Mouse (Mus musculus) embryonic facial prominence, embryonic 11.5 days (tissue): ENCODE results near the gene Zfp326. TPM values are rescaled to one million over a fixed set of nuclear protein-coding genes. Genes with fewer than 3 reads are reported as not detected.

Experiments
- ATAC-seq: fragments of 200-750 bp; cut with Nextera tagmentation; replicated peaks from 2 replicates; pipeline ENCODE4 v1.8.0; 2017; ENCODE audit warnings: low read depth; ENCODE audit not compliant: insufficient number of reproducible peaks, low FRiP score, low TSS enrichment
- DNase-seq: peaks from one replicate; pipeline ENCODE4 v3.0.0-alpha.2; 2015; ENCODE audit warnings: low spot score
- H3K27ac ChIP-seq: fragments of 300-500 bp; sonication (generic); replicated peaks from 2 replicates; pipeline ENCODE4 v1.5.1; 2014; ENCODE audit warnings: mild to moderate bottlenecking, low read depth, low read length, control low read depth
- H3K27me3 ChIP-seq: fragments of 300-500 bp; sonication (generic); 2 replicates; pipeline ENCODE4 v1.6.1; 2014; ENCODE audit warnings: mild to moderate bottlenecking, low read length, moderate library complexity, mixed read lengths; ENCODE audit not compliant: control insufficient read depth, insufficient read depth
- H3K36me3 ChIP-seq: fragments of 300-500 bp; sonication (generic); replicated peaks from 2 replicates; pipeline ENCODE4 v1.6.1; 2014; ENCODE audit warnings: low read depth, mild to moderate bottlenecking, low read length, moderate library complexity, mixed read lengths; ENCODE audit not compliant: control insufficient read depth, insufficient read depth
- H3K4me1 ChIP-seq: fragments of 300-500 bp; sonication (generic); 2 replicates; pipeline ENCODE4 v1.6.1; 2014; ENCODE audit warnings: low read length, mixed read lengths; ENCODE audit not compliant: control insufficient read depth, insufficient read depth
- H3K4me2 ChIP-seq: fragments of 300-500 bp; sonication (generic); 2 replicates; pipeline ENCODE4 v1.6.1; 2014; ENCODE audit warnings: low read depth, mild to moderate bottlenecking, control low read depth, low read length, moderate library complexity
- H3K4me3 ChIP-seq: fragments of 300-500 bp; sonication (generic); 2 replicates; pipeline ENCODE4 v1.5.1; 2014; ENCODE audit warnings: low read depth, low read length, control low read depth
- H3K9ac ChIP-seq: fragments of 300-500 bp; sonication (generic); replicated peaks from 2 replicates; pipeline ENCODE4 v1.6.1; 2014; ENCODE audit warnings: mild to moderate bottlenecking, control low read depth, low read length
- H3K9me3 ChIP-seq: fragments of 300-500 bp; sonication (generic); replicated peaks from 2 replicates; pipeline ENCODE4 v1.6.1; 2016; ENCODE audit warnings: mild to moderate bottlenecking, low read length, inconsistent platforms, mixed read lengths; ENCODE audit not compliant: control insufficient read depth
- WGBS: fragments of 180-500 bp; shearing (Covaris S2); extraction: QIAGEN DNeasy Blood & Tissue Kit; methylation state at CpG from one replicate; pipeline ENCODE4 v1.1.7; 2014; 5-methylcytosine and 5-hydroxymethylcytosine counted together
- polyA plus RNA-seq: library from polyadenylated mRNA; unstranded; fragments of >200 nt; fragmentation: Nextera tagmentation; extraction: Ambion mirVana; gene quantifications from 2 replicates; pipeline ENCODE4 v1.2.1, GENCODE M21; 2014

Gene Zfp326
- polyA plus RNA-seq, 1 experiment from 2014 or later: 40.3 TPM

DNA sequence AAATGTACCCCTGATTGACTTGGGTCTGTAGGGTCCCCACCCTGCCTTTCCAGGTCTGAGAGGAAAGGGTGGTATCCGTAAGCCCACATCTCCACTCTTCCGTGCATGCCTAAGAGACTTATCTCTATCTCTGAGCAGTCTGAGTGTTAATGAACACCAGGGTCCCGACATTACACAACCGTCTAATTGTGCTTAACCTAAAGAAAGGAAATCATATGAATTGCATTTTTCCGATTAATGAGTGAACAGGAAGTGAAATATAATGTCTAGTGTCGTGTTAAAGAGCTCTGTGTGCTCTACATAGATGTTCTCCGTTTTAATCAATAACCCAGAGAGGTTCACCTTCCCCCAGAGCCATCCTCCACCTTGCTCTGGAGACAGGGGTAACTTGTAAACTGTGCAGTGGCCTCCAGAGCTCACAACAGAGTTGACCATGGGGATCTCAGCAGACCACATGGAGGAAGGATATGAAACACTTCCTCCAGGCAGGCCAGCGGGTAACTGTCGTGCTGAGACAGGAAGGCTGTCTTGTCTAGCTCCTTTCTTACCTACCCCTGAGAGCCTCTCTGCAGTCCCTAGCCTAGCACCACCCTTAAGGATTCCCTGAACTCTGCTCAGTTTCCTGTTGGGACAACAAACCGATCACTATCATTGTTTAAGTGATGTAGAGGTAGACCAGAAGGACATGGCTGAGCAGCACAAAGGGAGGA, 32.2 kb upstream of the Zfp326 start:
- H3K27ac ChIP-seq: no peak overlapping the region
- ATAC-seq (no peak), DNase-seq (no peak)
- H3K9me3 ChIP-seq: no peaks in the 10 kb centered on the region
- no peaks in the 10 kb centered on the region for H3K4me1 ChIP-seq
- H3K9ac ChIP-seq: no peak overlapping the region
- H3K4me3 ChIP-seq: no peak overlapping the region
- no peaks in the 10 kb centered on the region for H3K36me3 ChIP-seq
- H3K27me3 ChIP-seq: no peaks in the 10 kb centered on the region
- WGBS: 84% methylated on average over 10 of the region's 10 CpGs
- H3K4me2 ChIP-seq: no peak overlapping the region

DNA sequence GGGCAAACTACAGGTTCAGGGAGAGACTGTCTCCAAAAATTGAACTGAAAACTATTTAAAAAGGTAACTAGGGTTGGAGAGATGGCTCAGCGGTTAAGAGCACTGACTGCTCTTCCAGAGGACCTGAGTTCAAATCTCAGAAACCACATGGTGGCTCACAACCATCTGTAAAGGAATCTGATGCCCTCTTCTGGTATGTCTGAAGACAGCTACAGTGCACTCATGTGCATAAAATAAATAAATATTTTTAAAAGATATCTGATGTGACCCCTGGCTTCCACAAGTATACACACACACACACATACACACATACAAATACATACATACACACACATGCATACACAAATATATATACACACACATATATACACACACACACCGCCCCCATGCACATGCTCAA, 31.3 kb upstream of the Zfp326 start:
- H3K27ac ChIP-seq: no peak overlapping the region
- ATAC-seq: no peak
- no peaks in the 10 kb centered on the region for H3K36me3 ChIP-seq
- no peaks in the 10 kb centered on the region for H3K4me1 ChIP-seq
- H3K9me3 ChIP-seq: no peaks in the 10 kb centered on the region
- no peaks in the 10 kb centered on the region for H3K27me3 ChIP-seq
- no peak overlapping the region for H3K4me2 ChIP-seq
- H3K4me3 ChIP-seq: no peak overlapping the region
- 89% methylated on average over 2 of the region's 2 CpGs for WGBS
- DNase-seq: no peak
- no peak overlapping the region for H3K9ac ChIP-seq

DNA sequence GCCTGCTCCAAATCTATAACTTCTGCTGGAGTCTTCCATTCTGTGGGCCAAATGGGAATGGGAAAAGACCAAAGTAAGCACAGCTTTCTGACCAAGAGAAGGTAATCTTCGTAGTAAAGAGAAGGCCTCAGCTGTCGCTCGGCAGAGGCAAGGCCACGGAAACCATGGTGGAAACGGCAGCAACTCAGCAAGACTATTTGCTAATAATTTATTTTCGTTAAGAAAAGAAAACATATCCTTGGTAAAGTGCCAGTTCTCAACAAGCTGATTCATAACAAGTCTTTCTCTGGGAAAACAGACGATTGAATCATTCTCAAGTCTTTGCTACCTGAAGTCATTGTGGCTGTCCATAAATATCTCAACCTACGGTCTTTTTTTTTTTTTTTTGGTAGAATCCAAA, 28.6 kb upstream of the Zfp326 start:
- Histone ChIP-seq H3K4me1 (no peaks in the 10 kb centered on the region), H3K9ac (no peak overlapping the region), H3K27ac (no peak overlapping the region), H3K4me2 (no peak overlapping the region), H3K36me3 (no peaks in the 10 kb centered on the region), H3K4me3 (no peak overlapping the region), H3K9me3 (no peaks in the 10 kb centered on the region), H3K27me3 (no peaks in the 10 kb centered on the region)
- 84% methylated on average over 8 of the region's 8 CpGs for WGBS
- DNase-seq (no peak), ATAC-seq (no peak)

- ATAC-seq: no peak
- Histone ChIP-seq H3K4me1 (no peaks in the 10 kb centered on the region), H3K27ac (no peak overlapping the region), H3K9ac (no peak overlapping the region), H3K27me3 (no peaks in the 10 kb centered on the region), H3K36me3 (no peaks in the 10 kb centered on the region), H3K4me3 (no peak overlapping the region), H3K4me2 (no peak overlapping the region), H3K9me3 (no peaks in the 10 kb centered on the region)
- 78% methylated on average over 4 of the region's 4 CpGs for WGBS
- DNase-seq: no peak
These were observed 27.1 kb upstream of the Zfp326 start for GRCm38 (mm10) chr5:105849222-105849621.

- Histone ChIP-seq H3K27me3 (no peaks in the 10 kb centered on the region), H3K9ac (no peak overlapping the region), H3K27ac (no peak overlapping the region), H3K4me2 (no peak overlapping the region), H3K9me3 (no peaks in the 10 kb centered on the region), H3K4me1 (no peaks in the 10 kb centered on the region), H3K4me3 (no peak overlapping the region), H3K36me3 (no peaks in the 10 kb centered on the region)
- 76% methylated on average over 3 of the region's 3 CpGs for WGBS
- ATAC-seq (no peak), DNase-seq (no peak)
These were observed 26.7 kb upstream of the Zfp326 start for GRCm38 (mm10) chr5:105849643-105850042.

GRCm38 (mm10) chr5:105853271-105853670, 23.1 kb upstream of the Zfp326 start:
- Histone ChIP-seq H3K27ac (no peak overlapping the region), H3K27me3 (no peaks in the 10 kb centered on the region), H3K9ac (no peak overlapping the region), H3K4me3 (no peak overlapping the region), H3K9me3 (no peaks in the 10 kb centered on the region), H3K4me1 (no peaks in the 10 kb centered on the region), H3K36me3 (no peaks in the 10 kb centered on the region), H3K4me2 (no peak overlapping the region)
- no peak for ATAC-seq
- WGBS: 83% methylated on average over 9 of the region's 9 CpGs
- no peak for DNase-seq

GRCm38 (mm10) chr5:105857486-105857885, 18.9 kb upstream of the Zfp326 start:
- H3K36me3 ChIP-seq: no peaks in the 10 kb centered on the region
- H3K9ac ChIP-seq: no peak overlapping the region
- H3K9me3 ChIP-seq: no peaks in the 10 kb centered on the region
- H3K27ac ChIP-seq: no peak overlapping the region
- DNase-seq: no peak
- no peak for ATAC-seq
- H3K27me3 ChIP-seq: no peaks in the 10 kb centered on the region
- no peak overlapping the region for H3K4me3 ChIP-seq
- no peak overlapping the region for H3K4me2 ChIP-seq
- 75% methylated on average over 5 of the region's 5 CpGs for WGBS
- no peaks in the 10 kb centered on the region; the same call in 1 of the 2 replicates for H3K4me1 ChIP-seq

GRCm38 (mm10) chr5:105858754-105859694, 17.3 kb upstream of the Zfp326 start:
- peak; percentile 64 for DNase-seq

More at GRCm38 (mm10) chr5:105858754-105859694, 17.3 kb upstream of the Zfp326 start:
- WGBS: 49% methylated on average over 8 of the region's 8 CpGs
- ATAC-seq: peak; percentile 56; the same call in 1 of the 2 replicates
- H3K36me3 ChIP-seq: no peaks in the 10 kb centered on the region
- H3K9ac ChIP-seq: peak overlapping the region; percentile 6; the same call in 1 of the 2 replicates
- H3K9me3 ChIP-seq: no peaks in the 10 kb centered on the region
- H3K27me3 ChIP-seq: no peaks in the 10 kb centered on the region
- H3K27ac ChIP-seq: peak overlapping the region; percentile 65
- no peak overlapping the region for H3K4me2 ChIP-seq
- no peak overlapping the region for H3K4me3 ChIP-seq
- no peaks in the 10 kb centered on the region; the same call in 1 of the 2 replicates for H3K4me1 ChIP-seq
